Mouse (Mus musculus): ENCODE measurements around the gene Dnaaf1.

GRCm38 (mm10) chr8:119627199-119627598 lies 52.2 kb downstream of the Dnaaf1 start:
- TF ChIP-seq CTCF (IDR thresholded peaks at IDR 0.05; ENCODE audit: low read depth, low read length) (no peak), POLR2A (IDR thresholded peaks at IDR 0.05; ENCODE audit: borderline replicate concordance, low read depth, low read length) (no peak)
